Mouse (Mus musculus) midbrain, embryonic 13.5 days (tissue): ENCODE data around the gene Olfm2. TPM values are rescaled to one million over a fixed set of nuclear protein-coding genes. Genes with fewer than 3 reads are reported as not detected.
A peak's percentile ranks its signal among the peaks of the same experiment; 100 is the strongest.

Experiments used
- ATAC-seq: fragments of 200-750 bp; cut with Nextera tagmentation; 2 replicates; pipeline ENCODE4 v1.8.0; 2017; ENCODE audit warnings: mild to moderate bottlenecking, moderate TSS enrichment, moderate library complexity
- H3K27ac ChIP-seq: fragments of 300-500 bp; sonication (generic); 2 replicates; pipeline ENCODE4 v1.5.1; 2015; ENCODE audit warnings: inconsistent platforms, mild to moderate bottlenecking, moderate library complexity
- H3K27me3 ChIP-seq: fragments of 300-500 bp; sonication (generic); 2 replicates; pipeline ENCODE4 v1.6.1; 2015; ENCODE audit warnings: mild to moderate bottlenecking, inconsistent platforms
- H3K36me3 ChIP-seq: fragments of 300-500 bp; sonication (generic); 2 replicates; pipeline ENCODE4 v1.6.1; 2015; ENCODE audit warnings: mild to moderate bottlenecking, inconsistent platforms
- H3K4me1 ChIP-seq: fragments of 300-500 bp; sonication (generic); replicated peaks from 2 replicates; pipeline ENCODE4 v1.6.1; 2015; ENCODE audit warnings: inconsistent platforms
- H3K4me2 ChIP-seq: fragments of 300-500 bp; sonication (generic); replicated peaks from 2 replicates; pipeline ENCODE4 v1.6.1; 2015; ENCODE audit warnings: moderate library complexity, mild to moderate bottlenecking, inconsistent platforms
- H3K4me3 ChIP-seq: fragments of 300-500 bp; sonication (generic); replicated peaks from 2 replicates; pipeline ENCODE4 v1.5.1; 2015; ENCODE audit warnings: mild to moderate bottlenecking, inconsistent platforms
- H3K9ac ChIP-seq: fragments of 300-500 bp; sonication (generic); replicated peaks from 2 replicates; pipeline ENCODE4 v1.6.1; 2015; ENCODE audit warnings: mild to moderate bottlenecking, inconsistent platforms
- H3K9me3 ChIP-seq: fragments of 300-500 bp; sonication (generic); 2 replicates; pipeline ENCODE4 v1.6.1; 2016; ENCODE audit warnings: mild to moderate bottlenecking, inconsistent platforms
- WGBS: fragments of 180-500 bp; shearing (Covaris S2); methylation state at CpG from one replicate; pipeline ENCODE4 v1.1.7; 2015; 5-methylcytosine and 5-hydroxymethylcytosine counted together
- polyA plus RNA-seq: library from polyadenylated mRNA; unstranded; fragments of >200 nt; fragmentation: Nextera tagmentation; extraction: Ambion mirVana; gene quantifications from 2 replicates; pipeline ENCODE4 v1.2.1, GENCODE M21; 2015

Olfm2 gene
- polyA plus RNA-seq, 1 experiment from 2014 or later = 92.0 TPM

- peak overlapping the region; percentile 75 for H3K27ac ChIP-seq
These were observed 56.7 kb downstream of the Olfm2 start for GRCm38 (mm10) chr9:20689403-20689802.

DNA sequence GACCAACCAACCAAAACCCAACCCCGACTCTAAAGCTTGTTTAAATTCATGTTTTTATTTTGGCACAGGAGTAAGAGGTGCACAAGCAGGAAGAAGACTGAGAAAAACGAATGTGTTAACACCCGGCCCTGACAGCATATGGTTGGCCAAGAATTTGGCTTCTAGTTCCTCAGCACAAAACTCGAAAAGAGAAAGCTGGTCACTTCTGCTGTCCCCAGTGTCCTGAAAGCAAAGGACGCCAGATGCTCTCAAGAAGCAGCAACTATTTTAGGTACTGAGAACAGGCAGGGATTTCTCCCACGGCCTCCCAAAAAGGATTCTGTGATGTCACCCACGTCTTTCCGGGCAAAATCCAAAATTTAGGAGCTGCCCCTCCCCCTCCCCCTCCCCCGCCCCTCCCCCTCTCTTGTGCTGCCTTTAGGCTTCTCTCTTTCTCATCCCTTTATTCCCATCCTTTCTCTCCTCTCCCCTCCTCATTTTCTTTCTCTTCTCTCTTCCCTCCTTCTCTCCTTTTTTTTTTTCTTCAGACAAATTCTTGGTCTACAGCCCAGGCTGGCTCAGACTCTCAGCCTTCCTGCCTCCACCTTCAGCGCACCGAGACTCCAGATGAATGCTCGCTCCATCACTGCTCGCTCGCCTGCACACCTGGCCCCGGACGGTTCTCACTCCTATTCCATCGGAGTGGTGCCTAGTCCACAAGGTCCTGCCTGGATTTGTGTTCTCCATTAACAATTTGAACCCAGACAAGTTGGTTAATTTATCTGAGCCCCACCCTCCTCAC, 60.9 kb downstream of the Olfm2 start:
- Histone ChIP-seq H3K27ac (no peak overlapping the region), H3K4me2 (no peak overlapping the region), H3K36me3 (no peaks in the 10 kb centered on the region), H3K4me1 (peaks cover 28% of the 10 kb centered on the region), H3K4me3 (no peak overlapping the region), H3K9me3 (no peaks in the 10 kb centered on the region), H3K27me3 (no peaks in the 10 kb centered on the region), H3K9ac (no peak overlapping the region)
- WGBS = 61% methylated on average over 17 of the region's 17 CpGs
- no peak for ATAC-seq

More at GRCm38 (mm10) chr9:20689403-20689802, 56.7 kb downstream of the Olfm2 start:
- no peak for ATAC-seq
- no peaks in the 10 kb centered on the region for H3K9me3 ChIP-seq
- H3K4me2 ChIP-seq = no peak overlapping the region
- 20% methylated on average over 1 of the region's 1 CpGs for WGBS
- no peak overlapping the region for H3K9ac ChIP-seq
- no peak overlapping the region for H3K4me3 ChIP-seq
- H3K4me1 ChIP-seq = peaks cover 32% of the 10 kb centered on the region
- H3K36me3 ChIP-seq = no peaks in the 10 kb centered on the region
- H3K27me3 ChIP-seq = 0 out of 2 replicates have a peak, but pooled peaks cover 5% of the 10 kb centered on the region

DNA sequence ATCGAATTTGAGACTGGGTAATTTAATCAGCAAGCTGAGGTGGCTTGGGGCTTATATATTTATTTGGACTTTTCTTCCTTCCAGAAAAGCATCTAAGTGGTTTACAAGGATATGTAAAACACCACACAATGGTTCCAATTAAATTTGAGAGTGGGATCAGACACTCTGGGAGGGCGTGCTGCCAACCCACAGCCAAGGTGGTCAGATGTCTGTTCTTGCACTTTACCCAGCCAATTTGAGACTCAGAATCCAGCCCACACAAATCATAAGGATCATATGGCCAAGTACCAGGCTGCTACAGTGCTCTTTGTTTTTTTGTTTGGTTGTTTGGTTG, 63.8 kb downstream of the Olfm2 start:
- peak; percentile 35 for ATAC-seq
- Histone ChIP-seq H3K4me3 (no peak overlapping the region), H3K36me3 (no peaks in the 10 kb centered on the region), H3K9me3 (no peaks in the 10 kb centered on the region), H3K27me3 (no peaks in the 10 kb centered on the region), H3K4me1 (peaks cover 36% of the 10 kb centered on the region), H3K27ac (peak overlapping the region; percentile 54), H3K9ac (no peak overlapping the region), H3K4me2 (no peak overlapping the region)
- 16% methylated on average over 2 of the region's 2 CpGs for WGBS

DNA sequence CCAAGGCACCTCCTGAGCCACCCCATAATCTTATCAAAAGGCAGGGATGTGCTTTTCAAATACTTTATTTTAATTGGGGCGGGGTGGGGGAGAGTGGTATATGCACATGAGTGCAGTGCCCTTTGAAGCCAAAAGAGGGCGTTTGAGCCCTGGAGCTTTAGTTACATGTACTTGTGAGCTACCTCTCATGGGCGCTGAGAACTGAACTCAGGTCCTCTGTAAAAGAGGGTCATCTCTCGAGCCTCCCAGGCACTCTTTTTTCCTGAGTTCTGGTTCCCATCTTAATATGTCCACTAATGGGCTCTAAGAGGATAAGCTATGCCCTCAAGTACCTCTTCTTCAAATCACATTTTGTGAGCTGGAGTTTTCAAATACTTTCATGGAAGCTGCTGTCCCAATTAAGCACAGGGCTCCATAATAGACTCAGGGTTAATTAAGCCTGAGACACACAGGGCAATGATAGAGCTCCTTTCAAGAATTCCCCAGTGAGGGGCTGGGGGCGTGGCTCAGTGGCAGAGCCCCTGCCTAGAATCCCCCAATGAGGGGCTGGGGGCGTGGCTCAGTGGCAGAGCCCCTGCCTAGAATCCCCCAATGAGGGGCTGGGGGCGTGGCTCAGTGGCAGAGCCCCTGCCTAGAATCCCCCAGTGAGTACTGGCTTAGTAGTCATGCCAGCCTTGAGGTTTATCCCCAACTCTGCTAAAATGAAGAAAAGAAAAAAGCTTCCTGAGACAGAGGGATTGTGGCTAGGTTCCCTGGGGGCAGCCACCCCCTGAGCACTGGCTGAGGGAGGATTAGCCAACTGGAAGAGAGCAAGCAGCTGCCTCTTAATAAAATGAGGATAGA, 64.4 kb downstream of the Olfm2 start:
- peaks cover 36% of the 10 kb centered on the region for H3K4me1 ChIP-seq
- no peaks in the 10 kb centered on the region for H3K27me3 ChIP-seq
- peak; percentile 80 for ATAC-seq
- H3K9me3 ChIP-seq = no peaks in the 10 kb centered on the region
- no peak overlapping the region for H3K9ac ChIP-seq
- no peaks in the 10 kb centered on the region for H3K36me3 ChIP-seq
- H3K4me2 ChIP-seq = no peak overlapping the region
- WGBS = 40% methylated on average over 7 of the region's 7 CpGs
- peak overlapping the region; percentile 54 for H3K27ac ChIP-seq
- no peak overlapping the region for H3K4me3 ChIP-seq

DNA sequence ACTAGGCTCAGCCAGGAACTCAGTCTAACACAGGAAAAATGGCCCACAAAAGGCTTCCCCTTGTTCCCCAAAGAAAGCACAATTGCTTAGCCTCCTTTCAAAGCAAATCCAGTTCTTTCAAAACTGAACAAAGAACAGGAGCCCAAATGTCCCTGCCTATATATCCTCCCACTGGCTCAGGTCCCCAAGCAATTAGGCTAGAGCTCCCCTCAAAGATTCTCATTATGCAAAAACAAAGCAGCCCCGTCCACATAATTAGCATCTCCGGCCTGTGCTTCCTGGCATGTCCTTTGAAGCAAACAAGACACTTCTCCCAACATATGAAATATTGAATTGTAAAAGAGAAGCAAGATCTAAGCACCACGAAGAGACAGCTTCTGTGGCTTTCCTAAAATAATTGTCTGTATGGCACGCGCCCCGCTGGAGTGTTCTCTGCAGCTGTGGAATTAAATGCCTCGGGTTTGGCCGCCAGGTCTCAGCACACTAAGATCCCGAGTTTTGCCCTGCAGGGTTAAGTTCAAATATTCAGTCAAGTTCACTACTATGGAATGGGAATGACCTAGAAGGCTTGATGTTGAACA, 65.7 kb downstream of the Olfm2 start:
- no peaks in the 10 kb centered on the region for H3K9me3 ChIP-seq
- H3K4me3 ChIP-seq = no peak overlapping the region
- H3K27me3 ChIP-seq = no peaks in the 10 kb centered on the region
- H3K4me1 ChIP-seq = peaks cover 33% of the 10 kb centered on the region
- no peak for ATAC-seq
- H3K9ac ChIP-seq = no peak overlapping the region
- H3K4me2 ChIP-seq = no peak overlapping the region
- 62% methylated on average over 9 of the region's 9 CpGs for WGBS
- H3K27ac ChIP-seq = peak overlapping the region; percentile 48
- no peaks in the 10 kb centered on the region for H3K36me3 ChIP-seq

- no peak for ATAC-seq
- H3K27ac ChIP-seq = no peak overlapping the region
- 92% methylated on average over 12 of the region's 12 CpGs for WGBS
- H3K4me2 ChIP-seq = no peak overlapping the region
- H3K4me1 ChIP-seq = peaks cover 33% of the 10 kb centered on the region
- H3K4me3 ChIP-seq = no peak overlapping the region
- 0 out of 2 replicates have a peak, but pooled peaks cover 3% of the 10 kb centered on the region for H3K36me3 ChIP-seq
- no peak overlapping the region for H3K9ac ChIP-seq
- H3K27me3 ChIP-seq = no peaks in the 10 kb centered on the region
- no peaks in the 10 kb centered on the region for H3K9me3 ChIP-seq
These were observed 68.3 kb downstream of the Olfm2 start for GRCm38 (mm10) chr9:20677892-20678291.

GRCm38 (mm10) chr9:20672047-20672446, 74.1 kb downstream of the Olfm2 start:
- 87% methylated on average over 16 of the region's 16 CpGs for WGBS
- H3K4me3 ChIP-seq = no peak overlapping the region
- peaks cover 21% of the 10 kb centered on the region; the same call in 1 of the 2 replicates for H3K36me3 ChIP-seq

GRCm38 (mm10) chr9:20668065-20668464, 78.1 kb downstream of the Olfm2 start:
- Histone ChIP-seq H3K27me3 (no peaks in the 10 kb centered on the region), H3K4me3 (no peak overlapping the region), H3K4me1 (peaks cover 37% of the 10 kb centered on the region), H3K36me3 (peaks cover 36% of the 10 kb centered on the region), H3K4me2 (no peak overlapping the region), H3K9ac (no peak overlapping the region), H3K9me3 (no peaks in the 10 kb centered on the region), H3K27ac (no peak overlapping the region)
- WGBS = 97% methylated on average over 22 of the region's 22 CpGs
- ATAC-seq = no peak

More at GRCm38 (mm10) chr9:20672047-20672446, 74.1 kb downstream of the Olfm2 start:
- ATAC-seq = no peak
- H3K27ac ChIP-seq = no peak overlapping the region
- H3K4me2 ChIP-seq = no peak overlapping the region
- no peaks in the 10 kb centered on the region for H3K9me3 ChIP-seq
- H3K4me1 ChIP-seq = no peaks in the 10 kb centered on the region
- no peaks in the 10 kb centered on the region for H3K27me3 ChIP-seq
- no peak overlapping the region for H3K9ac ChIP-seq

- Histone ChIP-seq H3K27me3 (no peaks in the 10 kb centered on the region), H3K4me2 (no peak overlapping the region), H3K4me3 (no peak overlapping the region), H3K36me3 (peaks cover 44% of the 10 kb centered on the region), H3K27ac (peak overlapping the region; percentile 85), H3K9ac (no peak overlapping the region), H3K9me3 (no peaks in the 10 kb centered on the region), H3K4me1 (peaks cover 47% of the 10 kb centered on the region)
- 16% methylated on average over 7 of the region's 7 CpGs for WGBS
- ATAC-seq = no peak
These were observed 79.6 kb downstream of the Olfm2 start for GRCm38 (mm10) chr9:20666510-20667034.

- Histone ChIP-seq H3K27ac (peak overlapping the region; percentile 85), H3K36me3 (peaks cover 49% of the 10 kb centered on the region), H3K9me3 (no peaks in the 10 kb centered on the region), H3K27me3 (no peaks in the 10 kb centered on the region), H3K9ac (no peak overlapping the region), H3K4me3 (no peak overlapping the region), H3K4me1 (peaks cover 47% of the 10 kb centered on the region), H3K4me2 (no peak overlapping the region)
- WGBS = 16% methylated on average over 8 of the region's 8 CpGs
- ATAC-seq = no peak; the same call in 1 of the 2 replicates
These were observed 80.2 kb downstream of the Olfm2 start for GRCm38 (mm10) chr9:20665925-20666324.

DNA sequence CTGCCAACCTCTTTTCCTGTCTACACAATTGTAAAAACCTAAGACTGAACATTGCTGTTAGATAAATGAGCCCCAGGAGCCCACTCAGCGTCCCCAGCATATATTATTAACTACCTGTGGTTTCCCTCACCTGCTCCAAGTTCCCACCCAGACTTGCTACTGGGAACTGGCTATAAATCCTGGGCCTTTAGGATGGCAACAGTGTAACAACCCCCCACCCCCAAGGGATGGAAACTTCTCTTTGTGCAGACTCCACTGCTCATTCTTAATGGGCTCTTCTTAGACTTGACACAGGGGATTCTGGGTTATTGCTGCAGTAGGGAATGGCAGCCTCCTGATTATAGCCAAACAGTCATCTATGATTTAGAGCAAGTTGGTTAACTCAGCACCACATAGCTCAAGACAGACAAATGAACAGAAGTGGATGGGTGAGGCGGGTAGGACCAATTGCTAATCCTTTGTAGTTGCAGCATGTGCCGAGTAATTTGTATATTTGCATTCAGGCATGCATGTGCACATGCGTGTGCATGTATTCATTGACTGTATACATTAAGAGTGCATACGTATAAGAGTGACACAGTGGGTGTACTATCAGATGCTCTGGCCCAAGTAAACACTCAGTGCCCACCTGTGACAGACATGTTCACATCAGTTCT, 81.0 kb downstream of the Olfm2 start:
- Histone ChIP-seq H3K9ac (no peak overlapping the region), H3K36me3 (peaks cover 55% of the 10 kb centered on the region), H3K4me2 (no peak overlapping the region), H3K27me3 (no peaks in the 10 kb centered on the region), H3K27ac (peak overlapping the region; percentile 85), H3K4me3 (no peak overlapping the region), H3K9me3 (no peaks in the 10 kb centered on the region), H3K4me1 (peaks cover 47% of the 10 kb centered on the region)
- WGBS = 78% methylated on average over 5 of the region's 5 CpGs
- ATAC-seq = no peak
